Mouse (Mus musculus) spleen, embryonic (tissue): Measurements from ENCODE around the gene Tead1.

Experiments
- CTCF ChIA-PET: fragments of 350-600 bp; sonication (Branson Sonifier 250); formaldehyde crosslinking; loops from one replicate; lab custom pipeline; 2022; lab: Charles Lee

Tead1 gene

GRCm38 (mm10) chr7:112855419-112855818 is 176.3 kb downstream of the Tead1 start:
- CTCF ChIA-PET: no interaction called here

GRCm38 (mm10) chr7:112856121-112856571 is 177.0 kb downstream of the Tead1 start:
- CTCF ChIA-PET: no interaction called here

- CTCF ChIA-PET: no interaction called here
Measured at GRCm38 (mm10) chr7:112856583-112856982, 177.5 kb downstream of the Tead1 start.

- CTCF ChIA-PET: no interaction called here
Measured at GRCm38 (mm10) chr7:112859887-112860286, 180.8 kb downstream of the Tead1 start.

- CTCF ChIA-PET: no interaction called here
Measured at GRCm38 (mm10) chr7:112862086-112862485, 183.0 kb downstream of the Tead1 start.

- CTCF ChIA-PET: no interaction called here
Measured at GRCm38 (mm10) chr7:112864188-112864587, 185.1 kb downstream of the Tead1 start.

GRCm38 (mm10) chr7:112865739-112866138 is 186.6 kb downstream of the Tead1 start:
- CTCF ChIA-PET: no interaction called here

DNA sequence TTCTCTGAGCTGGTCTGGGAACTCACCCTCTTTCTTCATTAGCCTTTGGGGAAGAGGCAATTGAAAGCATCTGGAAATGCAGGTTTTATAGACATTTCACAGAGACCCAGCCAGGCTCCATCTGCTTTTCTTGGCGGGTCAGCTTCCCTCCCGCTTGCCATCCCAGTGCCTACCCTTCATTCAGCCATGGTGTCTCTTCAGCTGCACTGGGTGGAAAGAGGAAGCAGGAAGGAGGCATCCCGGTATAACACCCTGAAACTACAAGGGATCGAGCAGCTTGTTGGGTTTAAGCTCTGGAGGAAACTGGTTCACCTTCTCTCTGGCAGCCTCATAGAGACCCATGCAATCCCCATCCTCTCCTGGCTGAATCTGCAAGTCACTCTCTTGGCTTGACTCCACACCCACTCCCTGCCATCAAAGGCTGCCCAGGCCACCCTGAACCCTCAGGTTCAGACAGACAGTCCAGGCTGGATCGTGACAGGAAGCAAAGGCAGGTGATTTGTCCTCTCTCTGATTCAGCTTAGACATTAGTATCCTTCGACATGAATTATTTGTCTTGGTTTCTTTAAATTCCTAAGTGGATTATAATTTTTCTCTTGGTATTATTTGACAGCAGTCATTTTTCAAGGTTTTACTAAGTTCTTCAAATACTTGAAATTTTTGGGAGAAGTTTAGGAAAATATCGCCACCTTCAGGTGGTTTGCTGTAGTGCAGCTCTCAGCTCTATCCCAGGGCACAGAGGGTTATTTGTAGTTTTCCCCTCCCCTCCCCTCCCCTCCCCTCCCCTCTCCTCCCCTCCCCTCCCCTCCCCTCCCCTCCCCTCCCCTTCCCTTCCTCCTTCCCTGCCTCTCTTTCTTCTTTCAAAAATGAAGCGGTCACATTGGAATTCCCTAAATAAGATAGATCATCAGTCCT is 189.7 kb downstream of the Tead1 start:
- CTCF ChIA-PET: interaction anchor here (0.7 kb wide), 1 partner anchor 11 kb away, joined by 4 read pairs; no protein-coding TSS in a partner anchor

DNA sequence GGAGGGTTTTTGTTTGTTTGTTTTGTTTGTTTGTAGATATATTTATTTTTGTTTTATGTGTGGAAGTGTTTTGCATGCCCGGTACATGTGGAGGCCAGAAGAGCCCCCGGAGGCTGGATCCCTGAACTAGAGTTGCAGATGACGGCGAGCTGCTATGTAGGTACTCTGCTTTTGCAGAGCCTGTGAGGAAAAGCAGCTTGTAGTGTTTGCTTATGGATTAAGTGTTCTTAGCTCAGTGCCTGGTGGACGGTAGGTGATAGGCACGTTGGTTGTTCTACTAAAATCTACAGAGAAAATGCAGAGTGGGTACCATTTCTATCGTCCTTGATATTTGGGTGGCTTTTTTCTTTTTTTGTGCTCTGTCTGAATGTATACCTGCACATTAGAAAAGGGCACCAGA is 192.6 kb downstream of the Tead1 start:
- CTCF ChIA-PET: interaction anchor here (0.8 kb wide), 1 partner anchor 47 kb away, joined by 4 read pairs; no protein-coding TSS in a partner anchor

GRCm38 (mm10) chr7:112872435-112873196 is 193.5 kb downstream of the Tead1 start:
- CTCF ChIA-PET: no interaction called here

GRCm38 (mm10) chr7:112876128-112876527 is 197.0 kb downstream of the Tead1 start:
- CTCF ChIA-PET: no interaction called here

GRCm38 (mm10) chr7:112883791-112884274 is 204.7 kb downstream of the Tead1 start:
- CTCF ChIA-PET: no interaction called here

- CTCF ChIA-PET: no interaction called here
Measured at GRCm38 (mm10) chr7:112885546-112885945, 206.4 kb downstream of the Tead1 start.

DNA sequence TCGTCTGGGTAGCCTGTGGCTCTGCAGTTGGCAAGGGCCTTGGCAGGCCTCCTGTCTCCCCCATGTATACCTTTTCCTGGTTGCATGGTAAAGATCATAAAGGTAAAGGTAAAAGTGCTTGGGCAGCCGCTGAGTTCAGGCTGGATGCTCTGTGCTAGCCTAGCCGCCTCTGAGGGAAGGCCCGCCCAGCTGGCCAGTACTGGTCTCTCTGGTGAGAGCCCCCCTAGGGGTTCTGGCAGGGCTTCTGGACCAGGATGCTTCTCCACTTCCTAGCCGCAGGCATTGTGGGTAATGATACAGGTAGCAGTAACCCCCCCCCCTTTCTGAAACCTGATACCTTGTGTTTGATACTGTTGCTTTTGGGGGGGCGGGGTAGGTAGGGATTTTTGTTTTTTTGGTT is 212.8 kb downstream of the Tead1 start:
- CTCF ChIA-PET: no interaction called here

GRCm38 (mm10) chr7:112892595-112892994 is 213.5 kb downstream of the Tead1 start:
- CTCF ChIA-PET: no interaction called here

- CTCF ChIA-PET: no interaction called here
Measured at GRCm38 (mm10) chr7:112896363-112896762, 217.2 kb downstream of the Tead1 start.

GRCm38 (mm10) chr7:112901710-112902109 is 222.6 kb downstream of the Tead1 start:
- CTCF ChIA-PET: no interaction called here

GRCm38 (mm10) chr7:112906848-112907247 is 227.7 kb downstream of the Tead1 start:
- CTCF ChIA-PET: no interaction called here

- CTCF ChIA-PET: no interaction called here
Measured at GRCm38 (mm10) chr7:112907468-112907867, 228.3 kb downstream of the Tead1 start.

DNA sequence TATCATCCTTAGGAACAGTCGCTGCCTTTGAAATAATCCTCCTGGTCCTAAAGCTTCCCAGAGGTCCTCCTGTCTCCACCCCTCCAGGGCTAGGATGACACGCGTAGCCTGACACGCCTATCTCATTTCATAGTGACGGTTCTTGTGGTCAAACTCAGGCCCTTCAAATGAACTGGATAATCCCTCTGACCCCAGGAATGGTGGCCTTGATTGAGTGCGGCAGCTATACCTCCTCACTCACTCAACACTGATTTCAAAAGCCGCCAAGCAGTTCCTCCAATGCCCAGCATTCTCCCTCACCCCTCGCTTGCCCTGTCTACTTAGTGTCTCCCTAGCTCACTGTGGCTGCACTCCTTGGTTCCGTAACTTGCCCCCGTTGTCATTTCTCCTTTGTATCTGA is 230.0 kb downstream of the Tead1 start:
- CTCF ChIA-PET: no interaction called here

DNA sequence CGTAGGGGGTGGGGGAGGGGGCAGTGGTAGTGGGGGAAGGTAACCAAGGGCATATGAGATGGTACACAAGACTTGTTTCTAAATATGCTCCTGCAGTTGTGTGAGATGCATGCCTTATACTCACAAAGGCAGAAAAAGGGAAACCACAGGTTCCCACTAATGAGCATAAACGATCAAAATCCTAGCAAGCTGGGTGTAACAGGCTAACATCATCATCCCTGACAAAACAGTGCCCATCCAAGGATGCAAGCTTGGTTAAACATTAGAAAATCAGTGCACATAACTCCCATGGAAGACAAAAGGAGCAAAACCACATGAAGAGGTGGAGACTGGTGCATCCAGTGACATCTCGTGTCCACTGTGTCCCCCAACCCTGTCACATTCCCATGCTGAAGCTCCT is 233.9 kb downstream of the Tead1 start:
- CTCF ChIA-PET: no interaction called here

- CTCF ChIA-PET: no interaction called here
Measured at GRCm38 (mm10) chr7:112915571-112915970, 236.5 kb downstream of the Tead1 start.
